Mouse (Mus musculus): Measurements from ENCODE around the gene Def6. TPM values are rescaled to one million over a fixed set of nuclear protein-coding genes. Genes with fewer than 3 reads are reported as not detected.
"Not testable (repeated sequence)": the region's sequence is repeated elsewhere in the genome, so short reads cannot be mapped to it uniquely, and the experiment has no call there.

Gene Def6
- polyA plus RNA-seq, 1 experiment, result not detected

GRCm38 (mm10) chr17:28217721-28218649 lies 10.4 kb downstream of the Def6 start:
- Histone ChIP-seq H3K4me3 (ENCODE audit: insufficient read depth, low read depth, low read length) (no peak overlapping the region), H3K4me1 (ENCODE audit: control insufficient read depth, insufficient read depth, low read length) (peaks cover 17% of the 10 kb centered on the region), H3K27ac (ENCODE audit: insufficient read depth, low read depth, low read length) (peak overlapping the region; percentile 25; the same call in 1 of the 2 replicates)
- TF ChIP-seq POLR2A (IDR thresholded peaks at IDR 0.05; ENCODE audit: insufficient read depth, low read depth, low read length) (no peak), CTCF (IDR thresholded peaks at IDR 0.05; ENCODE audit: insufficient read depth, low read depth, low read length) (no peak)
- WGBS, result 29% methylated on average over 23 of the region's 23 CpGs

DNA sequence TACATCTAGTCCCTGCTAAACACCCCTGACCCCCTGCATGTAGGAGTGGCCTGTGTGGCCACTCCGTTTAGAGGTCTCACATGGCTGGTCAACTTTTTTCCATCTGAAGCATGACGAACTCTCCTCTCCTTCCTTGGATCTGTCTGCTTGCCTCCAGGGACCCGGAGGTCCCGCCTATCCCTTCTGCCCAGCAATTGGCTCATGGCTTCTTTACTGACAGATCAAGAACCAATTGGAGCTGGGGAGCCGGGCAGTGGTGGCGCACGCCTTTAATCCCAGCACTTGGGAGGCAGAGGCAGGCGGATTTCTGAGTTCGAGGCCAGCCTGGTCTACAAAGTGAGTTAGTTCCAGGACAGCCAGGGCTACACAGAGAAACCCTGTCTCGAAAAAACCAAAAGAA lies 14.9 kb downstream of the Def6 start:
- H3K4me3 ChIP-seq (ENCODE audit: insufficient read depth, low read depth, low read length); H3K27ac ChIP-seq (ENCODE audit: insufficient read depth, low read depth, low read length): not testable (repeated sequence)
- 95% methylated on average over 10 of the region's 10 CpGs for WGBS
- peaks cover 23% of the 10 kb centered on the region for H3K4me1 ChIP-seq (ENCODE audit: control insufficient read depth, insufficient read depth, low read length)

DNA sequence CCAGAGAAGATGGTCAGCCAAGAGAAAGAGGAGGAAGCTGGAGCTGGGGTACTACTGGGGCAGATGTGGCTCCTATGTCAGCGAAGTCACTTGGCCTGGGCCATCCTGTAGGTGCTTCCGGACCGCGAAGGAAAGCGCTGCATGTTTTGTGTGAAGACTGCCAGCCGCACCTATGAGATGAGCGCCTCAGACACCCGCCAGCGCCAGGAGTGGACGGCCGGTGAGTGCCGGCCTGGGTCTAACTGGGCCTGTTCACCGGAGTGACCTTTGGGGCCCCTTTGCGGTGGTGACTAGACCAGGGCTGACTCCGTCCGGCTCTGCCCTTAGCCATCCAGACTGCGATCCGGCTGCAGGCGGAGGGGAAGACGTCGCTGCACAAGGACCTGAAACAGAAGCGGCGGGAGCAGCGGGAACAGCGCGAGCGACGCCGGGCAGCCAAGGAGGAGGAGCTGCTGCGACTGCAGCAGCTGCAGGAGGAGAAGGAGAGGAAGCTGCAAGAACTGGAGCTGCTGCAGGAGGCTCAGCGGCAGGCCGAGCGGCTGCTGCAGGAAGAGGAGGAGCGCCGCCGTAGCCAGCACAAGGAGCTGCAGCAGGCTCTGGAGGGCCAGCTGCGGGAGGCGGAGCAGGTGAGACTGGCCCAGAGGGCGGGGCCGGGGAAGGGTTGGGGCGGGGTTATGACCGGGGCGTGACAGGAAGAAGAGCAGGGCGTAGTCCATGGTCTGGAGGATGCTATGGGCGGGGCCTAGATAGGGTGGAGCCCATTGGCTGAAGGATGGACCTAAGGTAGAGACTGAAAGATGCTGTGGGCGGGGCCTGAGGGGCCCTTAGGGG lies 16.2 kb downstream of the Def6 start:
- under 1% methylated on average over 46 of the region's 46 CpGs for WGBS
- Histone ChIP-seq H3K4me1 (ENCODE audit: control insufficient read depth, insufficient read depth, low read length) (peaks cover 13% of the 10 kb centered on the region), H3K27ac (ENCODE audit: insufficient read depth, low read depth, low read length) (peak overlapping the region; percentile 74), H3K4me3 (ENCODE audit: insufficient read depth, low read depth, low read length) (peak overlapping the region; percentile 61)
- TF ChIP-seq POLR2A (IDR thresholded peaks at IDR 0.05; ENCODE audit: insufficient read depth, low read depth, low read length) (no peak; the same call in 1 of the 2 replicates), CTCF (IDR thresholded peaks at IDR 0.05; ENCODE audit: insufficient read depth, low read depth, low read length) (no peak)

GRCm38 (mm10) chr17:28224615-28225014 lies 17.0 kb downstream of the Def6 start:
- Histone ChIP-seq H3K4me3 (ENCODE audit: insufficient read depth, low read depth, low read length) (no peak overlapping the region), H3K4me1 (ENCODE audit: control insufficient read depth, insufficient read depth, low read length) (peaks cover 13% of the 10 kb centered on the region), H3K27ac (ENCODE audit: insufficient read depth, low read depth, low read length) (no peak overlapping the region)
- no peak for TF ChIP-seq CTCF (IDR thresholded peaks at IDR 0.05; ENCODE audit: insufficient read depth, low read depth, low read length)
- no peak for TF ChIP-seq POLR2A (IDR thresholded peaks at IDR 0.05; ENCODE audit: insufficient read depth, low read depth, low read length)
- 88% methylated on average over 10 of the region's 10 CpGs for WGBS

GRCm38 (mm10) chr17:28226014-28226413 lies 18.4 kb downstream of the Def6 start:
- TF ChIP-seq POLR2A (IDR thresholded peaks at IDR 0.05; ENCODE audit: insufficient read depth, low read depth, low read length) (peak; percentile 49), CTCF (IDR thresholded peaks at IDR 0.05; ENCODE audit: insufficient read depth, low read depth, low read length) (peak; percentile 98)
- peak overlapping the region; percentile 61 for H3K4me3 ChIP-seq (ENCODE audit: insufficient read depth, low read depth, low read length)
- H3K4me1 ChIP-seq (ENCODE audit: control insufficient read depth, insufficient read depth, low read length), result peaks cover 13% of the 10 kb centered on the region
- peak overlapping the region; percentile 85 for H3K27ac ChIP-seq (ENCODE audit: insufficient read depth, low read depth, low read length)
- WGBS, result 1% methylated on average over 21 of the region's 21 CpGs

- H3K4me1 ChIP-seq (ENCODE audit: control insufficient read depth, insufficient read depth, low read length), result peaks cover 19% of the 10 kb centered on the region
- no peak overlapping the region for H3K4me3 ChIP-seq (ENCODE audit: insufficient read depth, low read depth, low read length)
- TF ChIP-seq POLR2A (IDR thresholded peaks at IDR 0.05; ENCODE audit: insufficient read depth, low read depth, low read length) (no peak), CTCF (IDR thresholded peaks at IDR 0.05; ENCODE audit: insufficient read depth, low read depth, low read length) (no peak)
- 90% methylated on average over 6 of the region's 6 CpGs for WGBS
- no peak overlapping the region for H3K27ac ChIP-seq (ENCODE audit: insufficient read depth, low read depth, low read length)
Observed at GRCm38 (mm10) chr17:28230486-28230885, 22.9 kb downstream of the Def6 start.

DNA sequence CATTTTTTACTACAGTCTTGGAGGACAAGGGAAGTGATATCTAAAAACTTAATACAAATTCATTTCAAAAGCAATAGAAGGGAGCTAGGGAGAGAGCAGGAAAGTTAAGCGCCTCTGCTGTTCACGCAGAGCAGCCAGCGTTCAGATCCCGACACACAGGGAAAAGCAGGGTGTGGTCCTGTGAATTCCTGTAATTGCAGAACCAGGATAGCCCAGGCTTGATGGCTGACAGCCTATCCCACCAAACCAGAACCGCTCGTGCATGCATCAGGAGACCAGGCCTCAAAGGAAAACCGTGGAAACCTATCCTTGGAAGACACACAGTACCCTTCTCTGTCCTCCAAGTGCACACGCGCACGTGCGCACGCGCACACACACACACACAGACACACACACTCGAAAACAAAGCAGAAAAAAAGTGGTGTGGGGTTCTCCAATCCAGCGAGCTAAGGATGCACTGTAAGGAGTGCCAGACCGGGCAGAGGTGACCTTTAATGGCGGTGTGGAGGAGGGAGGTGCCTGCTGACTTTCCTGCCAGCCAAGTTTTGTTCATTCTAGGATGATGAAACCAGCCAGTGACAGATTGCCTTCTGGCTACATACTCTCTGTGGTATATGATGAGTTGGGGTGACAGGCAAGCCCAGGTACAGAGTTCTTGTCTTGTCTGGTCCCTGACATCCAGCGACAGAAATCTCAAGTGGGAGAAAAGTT lies 23.6 kb downstream of the Def6 start:
- 90% methylated on average over 18 of the region's 18 CpGs for WGBS
- Histone ChIP-seq H3K4me3 (ENCODE audit: insufficient read depth, low read depth, low read length) (no peak overlapping the region), H3K4me1 (ENCODE audit: control insufficient read depth, insufficient read depth, low read length) (peaks cover 22% of the 10 kb centered on the region), H3K27ac (ENCODE audit: insufficient read depth, low read depth, low read length) (no peak overlapping the region)
- TF ChIP-seq CTCF (IDR thresholded peaks at IDR 0.05; ENCODE audit: insufficient read depth, low read depth, low read length) (no peak), POLR2A (IDR thresholded peaks at IDR 0.05; ENCODE audit: insufficient read depth, low read depth, low read length) (no peak)

DNA sequence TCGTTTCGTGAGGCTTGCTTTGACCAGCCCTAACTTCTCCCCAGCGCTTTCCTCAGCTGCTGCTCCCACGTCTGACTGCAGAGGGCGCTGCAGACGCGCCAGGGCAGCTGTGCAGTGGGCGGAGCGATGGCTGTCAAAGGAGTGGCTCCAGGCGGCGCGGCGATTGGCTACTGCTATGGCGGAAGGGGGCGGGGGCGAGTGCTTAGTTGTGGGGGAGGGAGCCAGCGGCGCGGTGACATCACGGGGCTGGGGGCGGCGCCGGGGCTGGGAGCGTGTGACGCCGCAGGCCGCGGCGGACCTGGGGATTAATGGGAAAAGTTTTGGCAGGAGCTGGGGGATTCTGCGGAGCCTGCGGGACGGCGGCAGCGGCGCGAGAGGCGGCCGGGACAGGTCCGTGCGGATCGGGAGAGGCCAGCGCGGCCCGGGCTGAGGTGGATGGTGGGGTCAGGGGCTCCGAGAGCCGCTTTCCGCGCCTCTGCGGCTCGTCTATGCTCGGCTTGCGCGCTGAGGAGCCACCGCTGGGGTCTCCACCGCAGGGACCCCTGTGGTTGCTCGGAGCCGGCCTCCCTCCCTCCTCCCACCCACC lies 25.0 kb downstream of the Def6 start, which contains the start of gene Ppard:
TSS of gene Ppard (plus strand) at position 226 of the 586 bp plus-strand sequence.
- Histone ChIP-seq H3K27ac (ENCODE audit: insufficient read depth, low read depth, low read length) (peak within 1 kb of the TSS; percentile 41; the same call in 1 of the 2 replicates), H3K4me1 (ENCODE audit: control insufficient read depth, insufficient read depth, low read length) (peaks cover 34% of the 10 kb centered on the region), H3K4me3 (ENCODE audit: insufficient read depth, low read depth, low read length) (peak within 1 kb of the TSS; percentile 78)
- under 1% methylated on average over 57 of the region's 57 CpGs for WGBS
- TF ChIP-seq POLR2A (IDR thresholded peaks at IDR 0.05; ENCODE audit: insufficient read depth, low read depth, low read length) (peak; percentile 63), CTCF (IDR thresholded peaks at IDR 0.05; ENCODE audit: insufficient read depth, low read depth, low read length) (peak; percentile 89)

All from olfactory bulb, adult 2 months (tissue).